Mouse (Mus musculus) heart, embryonic 14.5 days (tissue): ENCODE measurements at regions not wholly inside any gene's neighbourhood (a gene's known extent, or its start where the extent isn't known, plus 50 kb on each side); places are given as distances from the start of the nearest gene placed in this dataset.

Experiments used
- ATAC-seq: fragments of 200-750 bp; cut with Nextera tagmentation; 2 replicates; pipeline ENCODE4 v1.8.0; 2017; ENCODE audit warnings: low read depth, moderate TSS enrichment; ENCODE audit not compliant: insufficient number of reproducible peaks, insufficient read depth, low FRiP score
- H3K27ac ChIP-seq, 2 experiments: fragments of 200-500 bp in 1 of 2; fragments of 300-500 bp in 1 of 2; sonication (generic) in 1 of 2; replicated peaks in 1 of 2; 2 replicates each; pipeline ENCODE4 v1.5.1; 2012 to 2014; ENCODE audit warnings: low read depth in 2 of 2, low read length in 2 of 2, control low read depth in 1 of 2, mild to moderate bottlenecking in 1 of 2, mixed read lengths in 1 of 2; ENCODE audit not compliant: control insufficient read depth in 1 of 2, insufficient read depth in 1 of 2
- H3K27me3 ChIP-seq: fragments of 300-500 bp; sonication (generic); 2 replicates; pipeline ENCODE4 v1.6.1; 2014; ENCODE audit warnings: mild to moderate bottlenecking, low read length, control low read depth; ENCODE audit not compliant: control insufficient read depth, insufficient read depth
- H3K36me3 ChIP-seq: fragments of 300-500 bp; sonication (generic); 2 replicates; pipeline ENCODE4 v1.6.1; 2014; ENCODE audit warnings: mild to moderate bottlenecking, control low read depth, low read length, mixed read lengths; ENCODE audit not compliant: control insufficient read depth, insufficient read depth
- H3K4me1 ChIP-seq, 2 experiments: fragments of 200-500 bp in 1 of 2; fragments of 300-500 bp in 1 of 2; sonication (generic) in 1 of 2; 2 replicates each; pipeline ENCODE4 v1.6.1; 2012 to 2014; ENCODE audit warnings: low read length in 2 of 2, control low read depth in 1 of 2, mixed read lengths in 1 of 2; ENCODE audit not compliant: control insufficient read depth in 2 of 2, insufficient read depth in 2 of 2
- H3K4me2 ChIP-seq: fragments of 300-500 bp; sonication (generic); 2 replicates; pipeline ENCODE4 v1.6.1; 2014; ENCODE audit warnings: mild to moderate bottlenecking, low read length
- H3K4me3 ChIP-seq, 2 experiments: fragments of 200-500 bp in 1 of 2; fragments of 300-500 bp in 1 of 2; sonication (generic) in 1 of 2; 2 replicates each; pipeline ENCODE4 v1.5.1; 2012 to 2014; ENCODE audit warnings: low read length in 2 of 2, mild to moderate bottlenecking in 2 of 2, control low read depth in 1 of 2, low read depth in 1 of 2, moderate library complexity in 1 of 2; ENCODE audit not compliant: control insufficient read depth in 1 of 2, insufficient read depth in 1 of 2
- H3K9ac ChIP-seq: fragments of 300-500 bp; sonication (generic); 2 replicates; pipeline ENCODE4 v1.6.1; 2014; ENCODE audit warnings: mild to moderate bottlenecking, low read length
- H3K9me3 ChIP-seq: fragments of 300-500 bp; sonication (generic); 2 replicates; pipeline ENCODE4 v1.6.1; 2016; ENCODE audit warnings: low read length, control low read depth; ENCODE audit not compliant: control insufficient read depth
- WGBS: fragments of 180-500 bp; shearing (Covaris S2); extraction: QIAGEN DNeasy Blood & Tissue Kit; methylation state at CpG from one replicate; pipeline ENCODE4 v1.1.7; 2014; 5-methylcytosine and 5-hydroxymethylcytosine counted together

- Histone ChIP-seq H3K36me3 (no peaks in the 10 kb centered on the region), H3K9me3 (no peaks in the 10 kb centered on the region), H3K4me3 (no peak overlapping the region), H3K27me3 (no peaks in the 10 kb centered on the region), H3K27ac (peak overlapping the region; percentile 45 to 95), H3K4me1 (peaks cover 40 to 63% of the 10 kb centered on the region in 2 experiments), H3K9ac (0 out of 2 replicates have a peak overlapping the region, but pooled peaks have one; percentile 10), H3K4me2 (no peak overlapping the region)
- 32% methylated on average over 9 of the region's 9 CpGs for WGBS
- ATAC-seq, result peak; percentile 40
These were observed 108.2 kb downstream of the Tomm20 start for GRCm38 (mm10) chr8:126837318-126838025.

- Histone ChIP-seq H3K36me3 (no peaks in the 10 kb centered on the region), H3K9ac (no peak overlapping the region), H3K27me3 (no peaks in the 10 kb centered on the region), H3K9me3 (no peaks in the 10 kb centered on the region), H3K27ac (no peak overlapping the region), H3K4me1 (peaks cover 49 to 77% of the 10 kb centered on the region in 2 experiments), H3K4me2 (no peak overlapping the region), H3K4me3 (no peak overlapping the region)
- no peak for ATAC-seq
- WGBS, result 79% methylated on average over 7 of the region's 7 CpGs
These were observed 110.1 kb downstream of the Tomm20 start for GRCm38 (mm10) chr8:126835554-126835953.

GRCm38 (mm10) chr8:126833471-126834453, 111.9 kb downstream of the Tomm20 start:
- Histone ChIP-seq H3K9ac (peak overlapping the region; percentile 8), H3K27ac (peak overlapping the region; percentile 86 to 91), H3K4me2 (peak overlapping the region; percentile 27), H3K36me3 (no peaks in the 10 kb centered on the region), H3K4me3 (no peak overlapping the region), H3K27me3 (no peaks in the 10 kb centered on the region), H3K4me1 (peaks cover 49 to 78% of the 10 kb centered on the region in 2 experiments), H3K9me3 (no peaks in the 10 kb centered on the region)
- 14% methylated on average over 19 of the region's 19 CpGs for WGBS
- peak; percentile 52 for ATAC-seq

GRCm38 (mm10) chr8:126833006-126833405, 112.6 kb downstream of the Tomm20 start:
- Histone ChIP-seq H3K9me3 (no peaks in the 10 kb centered on the region), H3K36me3 (no peaks in the 10 kb centered on the region), H3K4me3 (no peak overlapping the region), H3K27ac (peak overlapping the region; percentile 86 to 91), H3K9ac (peak overlapping the region; percentile 8; the same call in 1 of the 2 replicates), H3K4me1 (peaks cover 46 to 77% of the 10 kb centered on the region in 2 experiments), H3K27me3 (no peaks in the 10 kb centered on the region), H3K4me2 (peak overlapping the region; percentile 27)
- 34% methylated on average over 5 of the region's 5 CpGs for WGBS
- no peak for ATAC-seq

- H3K9ac ChIP-seq, result peak overlapping the region; percentile 8; the same call in 1 of the 2 replicates
These were observed 113.3 kb downstream of the Tomm20 start for GRCm38 (mm10) chr8:126832163-126832978.

GRCm38 (mm10) chr8:126831312-126832162, 114.1 kb downstream of the Tomm20 start:
- no peak for ATAC-seq
- H3K9ac ChIP-seq, result peak overlapping the region; percentile 7; the same call in 1 of the 2 replicates
- no peak overlapping the region for H3K4me2 ChIP-seq
- H3K4me1 ChIP-seq, result peaks cover 55 to 79% of the 10 kb centered on the region in 2 experiments
- peak overlapping the region; percentile 86 to 91; a peak in 2 of 4 replicates for H3K27ac ChIP-seq
- no peaks in the 10 kb centered on the region for H3K27me3 ChIP-seq
- 86% methylated on average over 16 of the region's 16 CpGs for WGBS
- no peaks in the 10 kb centered on the region for H3K9me3 ChIP-seq
- no peak overlapping the region for H3K4me3 ChIP-seq
- H3K36me3 ChIP-seq, result no peaks in the 10 kb centered on the region

More at GRCm38 (mm10) chr8:126832163-126832978, 113.3 kb downstream of the Tomm20 start:
- no peaks in the 10 kb centered on the region for H3K27me3 ChIP-seq
- H3K4me1 ChIP-seq, result peaks cover 49 to 77% of the 10 kb centered on the region in 2 experiments
- no peak overlapping the region for H3K4me2 ChIP-seq
- peak overlapping the region; percentile 86 to 91 for H3K27ac ChIP-seq
- H3K36me3 ChIP-seq, result no peaks in the 10 kb centered on the region
- no peak overlapping the region for H3K4me3 ChIP-seq
- ATAC-seq, result no peak
- 72% methylated on average over 12 of the region's 12 CpGs for WGBS
- H3K9me3 ChIP-seq, result no peaks in the 10 kb centered on the region
